Mouse (Mus musculus) stomach, embryonic 16.5 days (tissue): ENCODE data around the gene Tent4b. TPM values are rescaled to one million over a fixed set of nuclear protein-coding genes. Genes with fewer than 3 reads are reported as not detected.

Experiments
- ATAC-seq: fragments of 200-750 bp; cut with Nextera tagmentation; 2 replicates; pipeline ENCODE4 v1.8.0; 2017; ENCODE audit warnings: moderate number of reproducible peaks, moderate TSS enrichment; ENCODE audit not compliant: insufficient read depth, low FRiP score
- H3K27ac ChIP-seq: fragments of 300-500 bp; sonication (generic); 2 replicates; pipeline ENCODE4 v1.5.1; 2014; ENCODE audit warnings: low read length
- H3K27me3 ChIP-seq: fragments of 300-500 bp; sonication (generic); 2 replicates; pipeline ENCODE4 v1.6.1; 2014; ENCODE audit warnings: low read length, control low read depth, mixed read lengths; ENCODE audit not compliant: control insufficient read depth, insufficient read depth
- H3K36me3 ChIP-seq: fragments of 300-500 bp; sonication (generic); 2 replicates; pipeline ENCODE4 v1.6.1; 2014; ENCODE audit warnings: low read length; ENCODE audit not compliant: control insufficient read depth, insufficient read depth
- H3K4me1 ChIP-seq: fragments of 300-500 bp; sonication (generic); 2 replicates; pipeline ENCODE4 v1.6.1; 2014; ENCODE audit warnings: low read length, control low read depth, mixed read lengths; ENCODE audit not compliant: control insufficient read depth, insufficient read depth
- H3K4me2 ChIP-seq: fragments of 300-500 bp; sonication (generic); 2 replicates; pipeline ENCODE4 v1.6.1; 2014; ENCODE audit warnings: low read depth, low read length, mixed read lengths
- H3K4me3 ChIP-seq: fragments of 300-500 bp; sonication (generic); replicated peaks from 2 replicates; pipeline ENCODE4 v1.5.1; 2014; ENCODE audit warnings: mild to moderate bottlenecking, low read length
- H3K9ac ChIP-seq: fragments of 300-500 bp; sonication (generic); 2 replicates; pipeline ENCODE4 v1.6.1; 2014; ENCODE audit warnings: low read length
- H3K9me3 ChIP-seq: fragments of 300-500 bp; sonication (generic); replicated peaks from 2 replicates; pipeline ENCODE4 v1.6.1; 2016; ENCODE audit warnings: low read length, control low read depth; ENCODE audit not compliant: control insufficient read depth
- WGBS: fragments of 180-500 bp; shearing (Covaris S2); extraction: QIAGEN DNeasy Blood & Tissue Kit; methylation state at CpG from one replicate; pipeline ENCODE4 v1.1.7; 2014; 5-methylcytosine and 5-hydroxymethylcytosine counted together
- polyA plus RNA-seq: library from polyadenylated mRNA; unstranded; fragments of >200 nt; fragmentation: Nextera tagmentation; extraction: Ambion mirVana; gene quantifications from 2 replicates; pipeline ENCODE4 v1.2.1, GENCODE M21; 2015

Tent4b gene
- polyA plus RNA-seq, 1 experiment from 2014 or later, result 5.9 TPM

- 0 out of 2 replicates have a peak, but pooled peaks have one; percentile 69 for ATAC-seq
- WGBS, result 84% methylated on average over 4 of the region's 4 CpGs
- H3K9me3 ChIP-seq, result no peaks in the 10 kb centered on the region
These were observed 45.3 kb downstream of the Tent4b start for GRCm38 (mm10) chr8:88244298-88244697.

DNA sequence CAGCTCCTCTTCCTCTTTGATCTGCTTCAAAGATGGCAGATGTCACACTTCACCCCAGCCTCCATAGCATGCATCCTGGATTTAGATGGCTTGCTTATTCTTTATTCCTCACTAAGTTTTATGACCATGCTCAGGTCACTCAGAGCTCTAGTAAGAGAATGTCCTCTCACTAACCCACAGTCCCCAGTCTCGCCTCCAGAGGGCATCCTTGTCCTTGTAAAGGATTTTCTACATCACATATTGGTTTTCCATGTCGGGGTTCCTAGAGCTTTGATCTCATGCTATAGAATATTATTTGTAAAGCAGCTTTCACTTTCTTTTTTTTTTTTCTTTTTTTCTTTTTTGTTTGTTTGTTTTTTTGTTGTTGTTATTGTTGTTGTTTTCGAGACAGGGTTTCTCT is 53.8 kb downstream of the Tent4b start:
- Histone ChIP-seq H3K4me2 (no peak overlapping the region), H3K4me3 (no peak overlapping the region), H3K9me3 (no peaks in the 10 kb centered on the region), H3K9ac (no peak overlapping the region), H3K27ac (no peak overlapping the region), H3K27me3 (no peaks in the 10 kb centered on the region), H3K36me3 (0 out of 2 replicates have a peak, but pooled peaks cover 6% of the 10 kb centered on the region), H3K4me1 (no peaks in the 10 kb centered on the region)
- 80% methylated on average over 3 of the region's 3 CpGs for WGBS
- ATAC-seq, result no peak

More at GRCm38 (mm10) chr8:88244298-88244697, 45.3 kb downstream of the Tent4b start:
- Histone ChIP-seq H3K4me3 (no peak overlapping the region), H3K36me3 (no peaks in the 10 kb centered on the region), H3K4me1 (no peaks in the 10 kb centered on the region), H3K27me3 (no peaks in the 10 kb centered on the region), H3K9ac (no peak overlapping the region), H3K4me2 (no peak overlapping the region), H3K27ac (no peak overlapping the region)

DNA sequence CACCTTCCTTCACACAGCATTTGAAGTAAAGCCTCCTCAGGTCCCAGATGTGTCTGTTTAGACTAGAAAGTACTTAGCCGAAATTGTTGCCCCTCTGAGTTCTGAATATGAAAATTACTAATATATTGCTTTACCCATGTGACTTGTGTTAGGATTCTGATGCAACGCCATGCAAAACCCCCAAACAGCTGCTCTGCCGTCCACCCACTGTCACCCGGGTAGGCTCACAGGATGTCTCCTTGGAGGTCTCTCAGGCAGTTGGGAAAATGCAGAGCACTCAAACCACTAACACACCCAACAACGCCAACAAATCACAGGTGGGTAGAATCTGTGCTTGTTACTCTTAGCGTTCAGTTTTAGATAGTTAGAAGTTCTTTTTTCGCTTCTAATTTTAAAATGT is 55.9 kb downstream of the Tent4b start:
- WGBS, result 82% methylated on average over 7 of the region's 7 CpGs
- no peaks in the 10 kb centered on the region for H3K4me1 ChIP-seq
- H3K9ac ChIP-seq, result no peak overlapping the region
- no peak overlapping the region for H3K4me2 ChIP-seq
- no peaks in the 10 kb centered on the region for H3K27me3 ChIP-seq
- ATAC-seq, result no peak
- H3K4me3 ChIP-seq, result no peak overlapping the region
- no peaks in the 10 kb centered on the region for H3K9me3 ChIP-seq
- H3K36me3 ChIP-seq, result 0 out of 2 replicates have a peak, but pooled peaks cover 6% of the 10 kb centered on the region
- no peak overlapping the region for H3K27ac ChIP-seq

DNA sequence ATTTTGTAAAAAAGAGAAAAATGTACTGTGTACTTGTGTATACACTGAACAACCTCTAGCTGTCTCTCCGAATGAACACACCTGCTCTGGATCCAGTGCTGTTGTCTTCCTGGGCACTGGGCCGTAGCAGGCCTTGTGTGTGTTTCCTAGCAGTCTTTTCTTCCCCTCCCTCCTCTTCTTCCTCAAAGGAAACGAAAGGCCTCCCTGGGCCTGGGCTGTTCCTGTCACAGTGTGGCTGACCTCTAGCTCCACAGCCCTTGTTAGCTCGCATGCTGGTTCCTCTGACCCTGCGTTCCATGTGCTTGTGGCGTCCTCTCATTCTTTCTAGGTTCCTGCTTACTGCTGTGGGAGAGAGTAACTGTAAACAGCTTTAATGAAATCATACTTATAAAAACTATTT is 59.0 kb downstream of the Tent4b start:
- Histone ChIP-seq H3K4me3 (no peak overlapping the region), H3K27ac (no peak overlapping the region), H3K27me3 (no peaks in the 10 kb centered on the region), H3K4me1 (peaks cover 6% of the 10 kb centered on the region; the same call in 1 of the 2 replicates), H3K9me3 (no peaks in the 10 kb centered on the region), H3K4me2 (no peak overlapping the region), H3K36me3 (no peaks in the 10 kb centered on the region; the same call in 1 of the 2 replicates), H3K9ac (no peak overlapping the region)
- no peak for ATAC-seq
- 55% methylated on average over 6 of the region's 6 CpGs for WGBS

GRCm38 (mm10) chr8:88258544-88258943 is 59.5 kb downstream of the Tent4b start:
- no peak for ATAC-seq
- 76% methylated on average over 11 of the region's 11 CpGs for WGBS
- peaks cover 6% of the 10 kb centered on the region; the same call in 1 of the 2 replicates for H3K4me1 ChIP-seq

GRCm38 (mm10) chr8:88260466-88260980 is 61.5 kb downstream of the Tent4b start:
- H3K4me2 ChIP-seq, result no peak overlapping the region
- H3K27me3 ChIP-seq, result no peaks in the 10 kb centered on the region
- H3K9me3 ChIP-seq, result no peaks in the 10 kb centered on the region
- H3K27ac ChIP-seq, result no peak overlapping the region
- H3K36me3 ChIP-seq, result no peaks in the 10 kb centered on the region; the same call in 1 of the 2 replicates
- H3K9ac ChIP-seq, result no peak overlapping the region
- ATAC-seq, result no peak
- no peak overlapping the region for H3K4me3 ChIP-seq
- WGBS, result 82% methylated on average over 7 of the region's 7 CpGs
- H3K4me1 ChIP-seq, result peaks cover 9% of the 10 kb centered on the region; the same call in 1 of the 2 replicates

More at GRCm38 (mm10) chr8:88258544-88258943, 59.5 kb downstream of the Tent4b start:
- Histone ChIP-seq H3K9me3 (no peaks in the 10 kb centered on the region), H3K4me2 (no peak overlapping the region), H3K9ac (no peak overlapping the region), H3K36me3 (no peaks in the 10 kb centered on the region; the same call in 1 of the 2 replicates), H3K27me3 (no peaks in the 10 kb centered on the region), H3K4me3 (no peak overlapping the region), H3K27ac (no peak overlapping the region)

GRCm38 (mm10) chr8:88262831-88263635 is 64.0 kb downstream of the Tent4b start:
- Histone ChIP-seq H3K27ac (peak overlapping the region; percentile 73), H3K9me3 (no peaks in the 10 kb centered on the region), H3K9ac (no peak overlapping the region; the same call in 1 of the 2 replicates), H3K4me2 (peak overlapping the region; percentile 28; the same call in 1 of the 2 replicates), H3K4me1 (peaks cover 9% of the 10 kb centered on the region; the same call in 1 of the 2 replicates), H3K27me3 (no peaks in the 10 kb centered on the region), H3K4me3 (no peak overlapping the region), H3K36me3 (no peaks in the 10 kb centered on the region; the same call in 1 of the 2 replicates)
- 17% methylated on average over 14 of the region's 14 CpGs for WGBS
- peak; percentile 44; the same call in 1 of the 2 replicates for ATAC-seq

GRCm38 (mm10) chr8:88265511-88265910 is 66.5 kb downstream of the Tent4b start:
- Histone ChIP-seq H3K9me3 (no peaks in the 10 kb centered on the region), H3K4me1 (peaks cover 9% of the 10 kb centered on the region; the same call in 1 of the 2 replicates), H3K9ac (no peak overlapping the region), H3K27me3 (no peaks in the 10 kb centered on the region; the same call in 1 of the 2 replicates), H3K27ac (no peak overlapping the region), H3K36me3 (no peaks in the 10 kb centered on the region), H3K4me3 (no peak overlapping the region), H3K4me2 (no peak overlapping the region)
- WGBS, result 19% methylated on average over 2 of the region's 2 CpGs
- 0 out of 2 replicates have a peak, but pooled peaks have one; percentile 7 for ATAC-seq
